Mouse (Mus musculus) heart, embryonic 14.5 days (tissue): ENCODE measurements around the gene Kctd4. TPM values are rescaled to one million over a fixed set of nuclear protein-coding genes. Genes with fewer than 3 reads are reported as not detected.

Experiments
- ATAC-seq: fragments of 200-750 bp; cut with Nextera tagmentation; 2 replicates; pipeline ENCODE4 v1.8.0; 2017; ENCODE audit warnings: low read depth, moderate TSS enrichment; ENCODE audit not compliant: insufficient number of reproducible peaks, insufficient read depth, low FRiP score
- H3K27ac ChIP-seq, 2 experiments: fragments of 200-500 bp in 1 of 2; fragments of 300-500 bp in 1 of 2; sonication (generic) in 1 of 2; replicated peaks in 1 of 2; 2 replicates each; pipeline ENCODE4 v1.5.1; 2012 to 2014; ENCODE audit warnings: low read depth in 2 of 2, low read length in 2 of 2, control low read depth in 1 of 2, mild to moderate bottlenecking in 1 of 2, mixed read lengths in 1 of 2; ENCODE audit not compliant: control insufficient read depth in 1 of 2, insufficient read depth in 1 of 2
- H3K27me3 ChIP-seq: fragments of 300-500 bp; sonication (generic); 2 replicates; pipeline ENCODE4 v1.6.1; 2014; ENCODE audit warnings: mild to moderate bottlenecking, low read length, control low read depth; ENCODE audit not compliant: control insufficient read depth, insufficient read depth
- H3K36me3 ChIP-seq: fragments of 300-500 bp; sonication (generic); 2 replicates; pipeline ENCODE4 v1.6.1; 2014; ENCODE audit warnings: mild to moderate bottlenecking, control low read depth, low read length, mixed read lengths; ENCODE audit not compliant: control insufficient read depth, insufficient read depth
- H3K4me1 ChIP-seq, 2 experiments: fragments of 200-500 bp in 1 of 2; fragments of 300-500 bp in 1 of 2; sonication (generic) in 1 of 2; 2 replicates each; pipeline ENCODE4 v1.6.1; 2012 to 2014; ENCODE audit warnings: low read length in 2 of 2, control low read depth in 1 of 2, mixed read lengths in 1 of 2; ENCODE audit not compliant: control insufficient read depth in 2 of 2, insufficient read depth in 2 of 2
- H3K4me2 ChIP-seq: fragments of 300-500 bp; sonication (generic); 2 replicates; pipeline ENCODE4 v1.6.1; 2014; ENCODE audit warnings: mild to moderate bottlenecking, low read length
- H3K4me3 ChIP-seq, 2 experiments: fragments of 200-500 bp in 1 of 2; fragments of 300-500 bp in 1 of 2; sonication (generic) in 1 of 2; 2 replicates each; pipeline ENCODE4 v1.5.1; 2012 to 2014; ENCODE audit warnings: low read length in 2 of 2, mild to moderate bottlenecking in 2 of 2, control low read depth in 1 of 2, low read depth in 1 of 2, moderate library complexity in 1 of 2; ENCODE audit not compliant: control insufficient read depth in 1 of 2, insufficient read depth in 1 of 2
- H3K9ac ChIP-seq: fragments of 300-500 bp; sonication (generic); 2 replicates; pipeline ENCODE4 v1.6.1; 2014; ENCODE audit warnings: mild to moderate bottlenecking, low read length
- H3K9me3 ChIP-seq: fragments of 300-500 bp; sonication (generic); 2 replicates; pipeline ENCODE4 v1.6.1; 2016; ENCODE audit warnings: low read length, control low read depth; ENCODE audit not compliant: control insufficient read depth
- WGBS: fragments of 180-500 bp; shearing (Covaris S2); extraction: QIAGEN DNeasy Blood & Tissue Kit; methylation state at CpG from one replicate; pipeline ENCODE4 v1.1.7; 2014; 5-methylcytosine and 5-hydroxymethylcytosine counted together
- polyA plus RNA-seq: library from polyadenylated mRNA; unstranded; fragments of >200 nt; fragmentation: Nextera tagmentation; extraction: Ambion mirVana; gene quantifications from 2 replicates; pipeline ENCODE4 v1.2.1, GENCODE M21; 2014

The Kctd4 gene
- polyA plus RNA-seq, 1 experiment from 2014 or later = 0.47 TPM

DNA sequence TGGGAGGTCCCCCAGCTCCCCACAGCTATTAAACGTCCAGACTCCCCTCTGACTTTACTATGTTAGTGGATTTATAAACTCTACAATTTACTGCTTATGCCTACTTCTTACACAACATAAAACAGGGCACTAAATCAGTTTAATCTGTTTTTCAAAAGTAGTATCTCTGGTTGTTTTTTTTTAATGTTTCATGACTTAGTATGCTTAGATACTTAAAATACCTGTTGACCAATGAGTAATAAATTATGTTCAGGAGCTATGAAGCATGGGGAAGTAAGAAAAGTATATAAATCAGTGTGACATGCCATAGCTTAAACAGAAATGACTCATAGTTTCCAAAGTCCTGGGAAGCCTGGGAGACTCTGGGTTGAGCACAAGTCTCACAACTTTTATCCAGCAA lies 17.1 kb upstream of the Kctd4 start:
- Histone ChIP-seq H3K9me3 (no peaks in the 10 kb centered on the region), H3K4me1 (no peaks in the 10 kb centered on the region), H3K27me3 (no peaks in the 10 kb centered on the region), H3K27ac (no peak overlapping the region), H3K4me3 (no peak overlapping the region), H3K9ac (no peak overlapping the region), H3K4me2 (no peak overlapping the region), H3K36me3 (no peaks in the 10 kb centered on the region)
- WGBS = 81% methylated on average over 1 of the region's 1 CpGs
- no peak for ATAC-seq

DNA sequence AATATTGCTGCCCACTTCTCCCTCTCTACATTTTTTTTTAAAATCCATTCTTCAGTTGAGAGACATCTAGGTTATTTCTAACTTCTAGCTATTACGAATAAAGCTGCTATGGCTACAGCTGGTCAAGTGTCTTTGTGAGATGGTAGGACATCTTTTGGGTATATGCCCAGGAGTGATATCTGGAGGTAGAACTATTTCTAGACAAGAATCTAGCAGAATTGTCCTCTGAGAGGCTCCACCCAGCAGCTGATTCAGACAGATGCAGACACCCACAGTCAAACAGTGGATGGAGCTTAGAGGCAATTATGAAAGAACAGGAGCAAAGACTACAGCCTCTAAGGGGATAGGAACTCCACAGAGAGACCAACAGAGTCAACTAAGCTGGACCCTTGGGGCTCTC lies 13.3 kb upstream of the Kctd4 start:
- H3K36me3 ChIP-seq = no peaks in the 10 kb centered on the region
- H3K27ac ChIP-seq = no peak overlapping the region
- H3K4me2 ChIP-seq = no peak overlapping the region
- no peak for ATAC-seq
- WGBS = 91% methylated on average over 1 of the region's 1 CpGs
- H3K9ac ChIP-seq = no peak overlapping the region
- no peak overlapping the region for H3K4me3 ChIP-seq
- H3K4me1 ChIP-seq = no peaks in the 10 kb centered on the region
- no peaks in the 10 kb centered on the region for H3K27me3 ChIP-seq
- no peaks in the 10 kb centered on the region for H3K9me3 ChIP-seq

DNA sequence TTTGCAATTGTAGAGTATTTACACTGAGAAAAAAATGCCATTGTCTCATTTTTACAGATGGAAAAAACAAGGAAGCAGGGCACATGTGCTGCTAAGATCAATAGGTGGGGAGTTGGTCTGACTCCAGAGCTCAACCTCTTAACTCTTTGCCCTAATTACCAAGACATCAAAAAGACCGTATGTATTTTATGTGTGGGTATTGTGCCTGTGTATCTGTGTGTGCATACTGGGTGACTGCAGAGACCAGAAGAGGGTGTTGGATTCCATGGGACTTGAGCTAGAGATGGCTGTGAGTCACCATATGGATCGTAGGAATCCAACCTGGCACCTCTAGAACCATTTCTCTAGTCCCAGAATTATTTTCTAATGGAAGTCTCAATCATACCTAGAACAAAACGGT lies 12.4 kb upstream of the Kctd4 start:
- 86% methylated on average over 3 of the region's 3 CpGs for WGBS

DNA sequence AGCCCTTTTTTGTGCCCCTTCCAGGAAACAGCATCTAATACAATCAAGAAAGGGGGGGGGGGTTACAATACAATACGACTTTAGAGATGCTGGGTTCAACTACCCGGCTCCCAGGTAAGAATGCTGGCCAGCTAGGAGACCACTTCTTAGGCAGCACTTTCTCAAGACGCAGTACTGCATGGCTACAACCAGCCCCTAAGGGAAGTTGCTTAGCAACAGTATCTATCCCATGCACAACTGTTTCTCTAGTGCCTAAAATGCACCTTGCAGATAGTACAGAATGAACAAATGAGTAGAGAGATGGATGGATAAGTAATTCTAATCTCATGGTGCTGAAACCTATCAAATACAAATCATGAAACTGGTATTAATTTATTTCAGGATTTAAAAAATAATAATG lies 7.1 kb upstream of the Kctd4 start:
- no peak overlapping the region for H3K27ac ChIP-seq
- WGBS = 55% methylated on average over 3 of the region's 3 CpGs
- no peaks in the 10 kb centered on the region for H3K4me1 ChIP-seq
- H3K4me2 ChIP-seq = no peak overlapping the region
- no peaks in the 10 kb centered on the region for H3K9me3 ChIP-seq
- H3K36me3 ChIP-seq = no peaks in the 10 kb centered on the region
- ATAC-seq = no peak
- no peak overlapping the region for H3K4me3 ChIP-seq
- no peaks in the 10 kb centered on the region for H3K27me3 ChIP-seq
- H3K9ac ChIP-seq = no peak overlapping the region

More for the DNA sequence above, 12.4 kb upstream of the Kctd4 start:
- Histone ChIP-seq H3K4me3 (no peak overlapping the region), H3K9me3 (no peaks in the 10 kb centered on the region), H3K9ac (no peak overlapping the region), H3K4me1 (no peaks in the 10 kb centered on the region), H3K4me2 (no peak overlapping the region), H3K27me3 (no peaks in the 10 kb centered on the region), H3K27ac (no peak overlapping the region), H3K36me3 (no peaks in the 10 kb centered on the region)
- ATAC-seq = no peak

DNA sequence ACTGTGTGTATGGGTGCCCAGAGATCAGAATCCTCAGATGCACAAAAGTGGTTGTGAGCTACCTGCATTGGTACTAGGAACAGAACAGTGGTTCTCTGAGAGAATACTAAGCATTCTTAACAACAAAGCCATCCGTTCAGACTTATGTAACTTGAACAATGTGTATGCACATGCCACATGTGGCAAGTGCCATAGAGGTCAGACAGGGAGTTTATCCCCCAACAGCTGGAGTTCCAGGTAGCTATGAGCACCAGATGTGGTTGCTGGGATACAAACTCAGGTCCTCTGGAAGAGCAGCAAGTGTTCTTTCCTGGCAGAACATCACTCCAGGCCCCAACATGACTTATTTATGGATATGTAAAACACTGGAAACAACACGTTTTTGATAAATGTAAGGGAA lies 1.8 kb upstream of the Kctd4 start:
- 64% methylated on average over 2 of the region's 2 CpGs for WGBS
- ATAC-seq = no peak

DNA sequence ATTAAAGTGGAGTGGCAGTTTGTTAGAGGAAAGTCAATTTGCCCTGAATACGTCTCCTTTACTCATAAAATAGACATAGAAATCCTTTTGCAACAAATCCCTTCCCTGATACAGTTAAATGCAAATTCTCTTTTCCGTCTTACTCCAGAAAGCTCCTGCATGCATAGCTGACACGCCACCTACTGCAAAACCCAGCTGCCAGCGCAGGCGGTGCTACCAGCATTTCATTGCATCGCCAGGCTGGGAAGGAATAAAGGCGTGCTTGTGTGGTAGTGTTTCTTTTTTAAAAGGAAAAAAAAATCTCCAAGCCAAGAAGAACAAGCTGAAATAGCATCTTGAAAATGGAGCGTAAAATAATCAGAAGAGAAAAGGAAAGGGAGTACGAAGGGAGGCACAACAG lies 7.4 kb downstream of the Kctd4 start:
- Histone ChIP-seq H3K4me1 (peaks cover 2% of the 10 kb centered on the region in 2 experiments; a peak in 2 of 4 replicates), H3K4me3 (no peak overlapping the region), H3K9me3 (no peaks in the 10 kb centered on the region), H3K36me3 (no peaks in the 10 kb centered on the region), H3K27ac (no peak overlapping the region), H3K4me2 (no peak overlapping the region), H3K9ac (no peak overlapping the region), H3K27me3 (no peaks in the 10 kb centered on the region)
- WGBS = 90% methylated on average over 9 of the region's 9 CpGs
- ATAC-seq = no peak

More for the DNA sequence above, 1.8 kb upstream of the Kctd4 start:
- Histone ChIP-seq H3K27ac (no peak overlapping the region), H3K4me3 (no peak overlapping the region), H3K4me1 (no peaks in the 10 kb centered on the region), H3K36me3 (no peaks in the 10 kb centered on the region), H3K9me3 (no peaks in the 10 kb centered on the region), H3K4me2 (no peak overlapping the region), H3K27me3 (no peaks in the 10 kb centered on the region), H3K9ac (no peak overlapping the region)

DNA sequence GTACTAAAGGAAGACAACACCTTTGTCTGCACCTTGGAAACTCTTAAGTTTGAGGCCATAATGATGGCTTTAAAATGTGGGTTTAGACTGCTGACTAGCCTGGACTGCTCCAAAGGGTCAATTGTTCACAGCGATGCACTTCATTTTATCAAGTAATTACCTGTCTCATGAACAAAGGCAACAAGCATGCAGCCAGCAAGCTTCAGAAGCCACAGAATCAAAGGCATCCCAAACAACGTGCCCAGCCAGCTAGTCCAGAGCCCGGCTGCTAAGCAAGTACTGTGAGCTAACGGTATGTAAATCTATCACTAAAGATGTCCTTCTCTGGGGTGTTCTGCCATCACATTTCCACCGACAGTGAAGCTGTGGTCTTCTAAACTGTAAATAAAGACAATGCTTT lies 8.4 kb downstream of the Kctd4 start:
- WGBS = 65% methylated on average over 5 of the region's 5 CpGs

DNA sequence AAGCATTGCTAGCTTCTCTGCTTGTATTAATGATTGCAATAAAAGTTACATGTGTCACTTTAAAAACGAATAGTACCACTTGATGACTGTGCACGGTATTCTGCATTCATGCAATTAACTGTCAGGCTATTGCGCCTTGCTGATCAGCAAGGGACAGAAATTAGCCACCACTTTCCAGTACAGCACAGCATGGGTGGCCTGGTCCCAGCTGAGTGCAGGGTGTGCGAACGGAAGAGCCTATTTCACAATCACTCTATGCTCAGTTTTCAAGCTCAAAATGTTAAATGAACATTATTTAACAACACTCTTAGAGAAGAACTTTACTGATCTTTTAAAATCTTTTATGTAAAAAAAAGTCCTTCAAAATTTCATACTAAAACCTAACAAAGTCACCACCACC lies 9.2 kb downstream of the Kctd4 start:
- 88% methylated on average over 5 of the region's 5 CpGs for WGBS
- H3K4me1 ChIP-seq = peaks cover 2 to 7% of the 10 kb centered on the region in 2 experiments; a peak in 2 of 4 replicates
- H3K9me3 ChIP-seq = no peaks in the 10 kb centered on the region
- H3K27me3 ChIP-seq = no peaks in the 10 kb centered on the region
- ATAC-seq = no peak
- no peaks in the 10 kb centered on the region for H3K36me3 ChIP-seq
- H3K27ac ChIP-seq = no peak overlapping the region
- no peak overlapping the region for H3K9ac ChIP-seq
- H3K4me3 ChIP-seq = no peak overlapping the region
- no peak overlapping the region for H3K4me2 ChIP-seq

More for the DNA sequence above, 8.4 kb downstream of the Kctd4 start:
- Histone ChIP-seq H3K9ac (no peak overlapping the region), H3K27me3 (no peaks in the 10 kb centered on the region), H3K36me3 (no peaks in the 10 kb centered on the region), H3K4me3 (no peak overlapping the region), H3K27ac (no peak overlapping the region), H3K4me1 (peaks cover 2 to 7% of the 10 kb centered on the region in 2 experiments; a peak in 2 of 4 replicates), H3K4me2 (no peak overlapping the region), H3K9me3 (no peaks in the 10 kb centered on the region)
- ATAC-seq = no peak
